Mouse (Mus musculus) left cerebral cortex, postnatal 4 days (tissue): ENCODE results near the gene Cep128. TPM values are rescaled to one million over a fixed set of nuclear protein-coding genes. Genes with fewer than 3 reads are reported as not detected.

Experiments used
- DNase-seq: peaks from one replicate; pipeline ENCODE4 v3.0.0-alpha.2; 2022
- intact Hi-C: fragments of 180-260 bp; cut with DNase I; formaldehyde crosslinking; loops from one replicate; pipeline ENCODE4 v1.15.1; 2025
- total RNA-seq, 2 experiments: library from RNA; stranded (reverse); gene quantifications; 2 replicates each; pipeline ENCODE4 v1.2.3; 2021

Cep128 gene
- total RNA-seq, 2 experiments from 2014 or later: 6.0 to 6.7 TPM

DNA sequence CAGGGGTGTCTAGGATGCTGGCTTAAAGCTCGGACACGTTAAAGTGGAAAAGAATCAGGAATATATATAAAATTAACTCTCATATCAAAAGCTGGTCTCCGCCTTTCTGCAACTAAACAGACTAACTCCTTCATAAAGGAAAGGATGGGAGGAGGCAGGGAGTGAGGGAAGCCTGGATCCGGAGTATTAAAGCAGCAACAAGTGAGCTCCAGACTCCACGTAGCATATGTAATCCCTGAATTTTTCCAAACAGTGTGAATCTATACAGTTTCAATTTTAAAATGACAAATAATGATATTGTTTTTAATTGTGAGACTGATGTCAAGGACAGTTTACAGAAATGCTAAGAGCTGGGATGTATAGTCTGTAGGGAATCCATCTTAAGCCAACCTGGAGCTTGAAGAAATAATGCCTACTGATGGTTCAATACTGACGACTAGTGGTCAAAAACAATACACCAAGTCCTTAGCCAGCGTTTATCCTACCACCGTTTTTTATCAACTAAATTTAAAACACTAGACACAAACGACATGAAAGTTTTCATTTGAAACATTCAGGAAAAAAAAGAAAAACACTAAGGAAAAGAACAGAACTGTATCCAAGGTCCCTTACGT, 70.1 kb downstream of the Cep128 start:
- intact Hi-C loops: loop anchor here (5.0 to 10.0 kb wide), 2 partner anchors 579 to 747 kb away; partner anchors contain the start of gene Dio2
- DNase-seq: no peak

DNA sequence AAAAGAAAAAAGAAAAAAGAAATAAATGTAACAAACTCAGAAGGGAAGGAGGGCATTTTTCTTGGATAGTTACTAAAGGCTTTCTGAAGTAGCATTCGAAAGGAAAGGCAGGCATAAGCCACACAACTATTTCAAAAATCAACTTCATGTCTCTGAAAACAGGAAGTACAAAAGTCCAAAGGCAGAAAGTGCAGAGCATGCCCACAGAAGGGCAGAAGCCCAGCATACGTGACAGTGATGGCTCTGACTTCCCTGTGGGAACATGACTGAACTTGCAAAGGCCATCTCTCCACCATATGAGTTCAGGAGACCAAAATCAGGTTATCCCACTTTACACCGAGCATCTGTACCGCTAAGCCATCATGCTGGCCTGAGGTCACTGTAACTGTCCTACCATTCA, 71.6 kb downstream of the Cep128 start:
- intact Hi-C loops: loop anchor here (5.0 to 10.0 kb wide), 2 partner anchors 578 to 745 kb away; partner anchors contain the start of gene Dio2
- no peak for DNase-seq

DNA sequence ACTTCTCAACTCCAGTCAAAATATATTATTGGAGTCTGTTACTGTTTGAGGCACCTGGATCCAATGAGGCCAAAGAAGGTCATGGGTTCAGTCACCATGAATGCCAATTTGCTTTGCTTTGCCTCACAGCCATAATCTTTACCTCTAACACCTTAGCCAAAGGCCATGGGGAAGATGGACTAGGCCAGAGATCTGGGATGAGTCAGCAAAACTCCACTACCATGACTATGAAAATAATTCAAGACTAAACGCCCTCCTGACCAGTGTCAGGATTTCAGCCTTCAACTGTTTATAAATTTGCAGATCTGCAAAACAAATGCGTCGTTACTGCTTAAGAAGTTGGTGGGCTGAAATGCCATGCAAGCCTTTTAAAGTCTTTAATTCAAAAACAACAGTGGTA, 76.5 kb downstream of the Cep128 start:
- no peak for DNase-seq
- intact Hi-C loops: no loop called here

DNA sequence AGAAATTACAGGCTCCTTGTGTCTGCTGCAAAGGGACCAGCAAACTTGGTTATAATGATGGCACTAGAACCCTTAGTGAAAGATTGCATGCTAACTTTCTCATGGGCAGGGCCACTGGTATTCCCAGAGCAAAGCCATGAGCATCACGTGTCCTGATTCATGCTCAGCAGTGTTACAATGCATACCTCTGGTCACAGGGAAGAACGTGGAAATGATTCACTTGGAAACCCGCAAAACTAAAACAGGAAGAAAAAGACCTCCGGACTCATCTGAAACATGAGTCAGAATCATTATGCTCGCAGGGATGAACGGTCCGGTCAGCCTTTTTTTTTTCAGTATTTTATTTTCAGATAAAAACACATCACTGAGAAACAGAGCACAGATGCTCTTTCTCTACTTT, 78.4 kb downstream of the Cep128 start:
- DNase-seq: no peak

DNA sequence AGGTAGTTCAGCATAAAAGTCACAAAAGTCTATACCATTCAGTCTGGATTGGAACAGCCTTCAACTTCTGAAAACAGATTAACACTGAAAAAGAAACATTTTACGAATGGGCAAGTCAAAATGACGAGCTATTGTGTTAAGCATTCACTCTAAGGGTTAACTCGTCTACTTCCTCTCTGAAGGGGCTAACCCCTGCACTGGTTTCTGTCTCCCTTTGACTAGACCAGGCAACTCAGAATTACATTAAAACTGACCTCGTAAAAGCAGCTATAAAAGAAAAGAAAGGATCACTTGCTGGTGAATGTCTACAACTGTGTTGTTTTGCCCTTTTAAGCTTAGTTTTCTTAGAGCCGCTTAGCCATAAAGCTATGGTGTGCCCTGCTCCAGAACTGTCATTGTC, 79.2 kb downstream of the Cep128 start:
- no peak for DNase-seq

More for the DNA sequence above, 78.4 kb downstream of the Cep128 start:
- intact Hi-C loops: no loop called here

GRCm38 (mm10) chr12:91298700-91299099, 85.5 kb downstream of the Cep128 start:
- DNase-seq: no peak
- intact Hi-C loops: no loop called here

More for the DNA sequence above, 79.2 kb downstream of the Cep128 start:
- intact Hi-C loops: no loop called here

- no peak for DNase-seq
- intact Hi-C loops: no loop called here
Measured at GRCm38 (mm10) chr12:91295870-91296269, 88.3 kb downstream of the Cep128 start.

- intact Hi-C loops: no loop called here
- DNase-seq: no peak
Measured at GRCm38 (mm10) chr12:91295436-91295835, 88.8 kb downstream of the Cep128 start.

DNA sequence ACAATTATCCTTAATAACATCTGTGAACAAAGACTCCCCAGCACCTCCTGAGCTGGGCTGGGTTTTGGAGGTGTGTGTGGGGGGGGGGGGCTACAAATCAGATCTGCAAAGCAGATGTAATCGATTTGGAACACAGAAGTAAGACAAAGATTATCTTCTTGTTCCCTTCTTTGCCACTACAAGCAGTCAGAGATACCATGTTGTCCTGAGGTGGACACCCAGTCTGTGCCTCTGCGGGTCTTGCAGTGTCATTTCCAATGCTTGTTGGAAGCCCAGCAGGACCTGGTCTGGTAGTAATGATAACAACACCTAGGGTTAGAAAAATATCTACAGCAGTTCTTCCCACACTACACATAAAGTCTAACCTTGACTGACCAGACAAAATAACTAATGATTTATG, 110.3 kb downstream of the Cep128 start:
- intact Hi-C loops: no loop called here
- no peak for DNase-seq

GRCm38 (mm10) chr12:91269634-91270033, 114.6 kb downstream of the Cep128 start:
- DNase-seq: no peak
- intact Hi-C loops: no loop called here

DNA sequence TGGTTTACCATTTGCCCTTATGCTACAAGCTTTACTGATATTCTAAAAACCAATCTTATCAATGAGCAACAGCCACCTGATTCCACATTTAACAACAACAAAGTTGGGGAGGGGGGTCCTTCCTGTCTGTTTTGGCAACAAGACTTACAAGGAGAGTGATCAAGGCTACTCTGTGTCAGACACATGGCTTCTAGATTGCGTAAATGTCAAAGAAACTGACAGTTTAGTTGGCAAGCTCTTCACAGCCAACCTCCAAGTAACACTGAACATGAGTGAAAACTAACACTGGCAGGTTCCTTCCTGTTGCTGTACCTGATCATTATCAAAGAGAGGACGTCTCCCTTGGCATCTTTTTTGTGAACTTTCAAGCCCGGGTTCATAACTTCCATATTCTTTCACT, 115.2 kb downstream of the Cep128 start:
- DNase-seq: no peak

GRCm38 (mm10) chr12:91266014-91266413, 118.2 kb downstream of the Cep128 start:
- DNase-seq: no peak
- intact Hi-C loops: no loop called here

More for the DNA sequence above, 115.2 kb downstream of the Cep128 start:
- intact Hi-C loops: no loop called here

GRCm38 (mm10) chr12:91265462-91265861, 118.7 kb downstream of the Cep128 start:
- intact Hi-C loops: no loop called here
- peak; percentile 32 for DNase-seq

- intact Hi-C loops: no loop called here
- DNase-seq: no peak
Measured at GRCm38 (mm10) chr12:91264828-91265355, 119.3 kb downstream of the Cep128 start.

DNA sequence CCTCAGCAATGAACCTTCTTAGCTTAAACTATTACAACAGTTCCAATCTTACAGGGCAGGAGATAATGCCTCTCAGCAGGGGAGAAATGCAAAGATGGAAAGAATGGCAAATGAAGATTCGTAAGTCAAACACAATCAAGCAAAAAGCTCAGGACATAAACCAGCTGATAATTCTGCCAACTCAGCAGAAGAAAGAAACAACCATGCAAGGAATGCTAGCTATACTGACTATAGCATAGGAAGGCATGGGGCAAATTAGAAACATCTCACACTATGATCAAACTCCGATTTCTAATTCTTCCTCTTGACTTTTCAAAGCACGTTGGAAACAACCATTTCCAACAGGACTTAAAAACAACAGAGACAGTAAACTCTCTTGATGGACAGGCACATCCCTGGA, 120.5 kb downstream of the Cep128 start:
- no peak for DNase-seq
- intact Hi-C loops: no loop called here

DNA sequence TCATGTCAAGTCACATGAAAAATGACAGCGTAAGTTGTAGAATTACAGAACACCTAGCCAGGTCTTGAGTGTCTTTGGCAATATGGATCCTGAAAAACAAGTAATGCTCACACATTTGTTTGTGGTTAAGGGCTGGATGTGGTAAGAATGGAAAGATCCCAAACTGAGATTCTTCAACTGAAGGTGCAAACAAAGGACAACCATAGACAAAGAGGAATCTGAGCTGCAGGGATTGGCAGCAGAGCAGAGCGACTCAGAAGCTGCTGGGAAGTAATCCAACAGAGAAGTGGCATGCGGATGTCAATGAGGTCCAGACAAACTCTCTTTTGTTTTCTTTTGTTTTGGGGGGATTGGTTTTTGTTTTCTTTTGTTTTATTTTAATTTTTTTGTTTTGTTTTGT, 121.4 kb downstream of the Cep128 start:
- intact Hi-C loops: no loop called here
- DNase-seq: no peak

- intact Hi-C loops: no loop called here
- no peak for DNase-seq
Measured at GRCm38 (mm10) chr12:91256334-91256733, 127.9 kb downstream of the Cep128 start.

GRCm38 (mm10) chr12:91254831-91255230, 129.4 kb downstream of the Cep128 start:
- intact Hi-C loops: no loop called here
- DNase-seq: no peak

DNA sequence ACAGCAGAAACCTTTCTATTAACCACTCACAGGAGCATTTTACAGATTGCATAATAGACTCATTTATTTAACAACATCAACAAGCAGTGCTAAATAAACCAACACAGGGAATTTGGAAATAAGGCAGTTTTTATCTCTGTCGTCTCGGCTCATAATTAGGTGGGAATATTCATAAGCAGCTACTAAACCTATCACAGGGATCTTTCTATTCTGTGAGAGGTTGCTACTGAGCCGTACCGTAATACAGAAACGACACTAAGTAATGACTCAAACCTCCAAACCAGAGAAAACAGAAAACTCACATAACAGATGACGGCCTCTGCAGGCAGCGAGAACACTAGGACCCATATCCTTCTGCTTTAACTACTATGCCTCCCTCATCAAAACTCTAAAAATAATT, 163.6 kb downstream of the Cep128 start:
- no peak for DNase-seq
- intact Hi-C loops: no loop called here

DNA sequence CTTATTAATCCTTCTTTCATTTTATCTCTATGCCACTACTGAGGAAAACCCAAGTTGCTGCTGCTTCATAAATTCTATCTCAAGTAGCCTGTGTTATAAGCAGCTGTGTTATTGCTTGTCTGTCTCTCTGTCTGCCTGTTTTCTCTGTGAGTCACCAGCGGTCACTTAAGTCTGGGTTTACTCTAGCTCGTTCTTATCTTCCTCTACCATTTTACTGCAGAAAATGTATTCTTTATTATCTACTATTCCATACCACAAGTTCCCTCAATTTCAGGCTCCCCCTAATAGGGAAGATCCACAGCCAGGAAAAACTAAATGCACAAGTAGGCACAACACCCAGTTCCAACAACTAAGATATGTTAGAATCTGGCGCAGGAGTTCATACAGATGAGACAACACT, 178.7 kb downstream of the Cep128 start:
- no peak for DNase-seq
- intact Hi-C loops: no loop called here

DNA sequence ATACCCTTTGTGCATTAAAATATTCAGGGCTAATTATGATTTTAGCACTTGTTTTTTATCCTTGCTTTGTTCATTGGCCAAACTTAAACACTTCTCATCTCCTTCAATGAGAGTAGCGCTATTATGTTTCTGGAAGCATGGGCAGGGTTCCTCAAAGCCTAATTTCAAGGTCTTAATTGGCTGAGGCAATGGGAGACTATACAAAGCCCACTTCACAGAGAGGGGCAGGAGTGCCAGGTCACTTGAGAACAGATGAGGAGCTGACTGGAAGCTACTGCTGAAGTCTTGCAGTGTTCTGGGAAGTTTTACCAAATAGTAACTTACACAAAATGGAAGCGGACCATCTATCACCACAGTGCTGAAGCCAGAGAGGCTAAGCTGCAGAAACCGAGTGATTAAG, 179.9 kb downstream of the Cep128 start:
- DNase-seq: no peak
- intact Hi-C loops: no loop called here

DNA sequence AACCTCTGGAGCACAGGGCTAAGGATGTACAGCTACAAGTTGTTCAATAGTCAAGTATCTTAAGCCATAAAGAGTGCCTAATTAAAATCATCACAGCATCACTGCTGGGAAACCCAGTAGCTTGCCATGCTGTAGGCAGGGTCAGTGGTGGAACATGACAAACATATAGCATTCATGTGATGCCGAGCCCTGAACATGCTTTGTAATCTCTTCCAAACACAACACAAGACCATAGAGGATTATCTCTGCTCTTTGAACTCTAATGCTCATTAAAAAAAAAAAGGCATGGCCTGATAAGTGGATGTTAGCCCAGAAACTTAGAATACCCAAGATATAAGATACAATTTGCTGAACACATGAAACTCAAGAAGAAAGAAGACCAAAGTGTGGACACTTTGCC, 181.7 kb downstream of the Cep128 start:
- intact Hi-C loops: no loop called here
- no peak for DNase-seq

GRCm38 (mm10) chr12:91189111-91189510, 195.1 kb downstream of the Cep128 start:
- no peak for DNase-seq
- intact Hi-C loops: no loop called here
